Mouse (Mus musculus) heart, adult 18-20 months (tissue): ENCODE results near the gene Gm21095. TPM values are rescaled to one million over a fixed set of nuclear protein-coding genes. Genes with fewer than 3 reads are reported as not detected.
"Not testable (repeated sequence)": the region's sequence is repeated elsewhere in the genome, so short reads cannot be mapped to it uniquely, and the experiment has no call there.

Source experiments
- DNase-seq, 2 experiments: peaks; one replicate each; pipeline ENCODE4 v3.0.0; 2021 to 2022; ENCODE audit warnings: mixed read lengths in 1 of 2
- long read RNA-seq, 2 experiments: library from polyadenylated mRNA; stranded (forward); transcript quantifications; one replicate each; pipeline ENCODE4 v2.0.0; 2021
- total RNA-seq, 2 experiments: library from RNA; stranded (reverse); gene quantifications; 2 replicates each; pipeline ENCODE4 v1.2.3; 2021

Gene Gm21095
- total RNA-seq: not detected
- long read RNA-seq, experiment 1: 0 reads
- long read RNA-seq, experiment 2: 0 reads

- DNase-seq: not testable (repeated sequence)
These were observed at the start of gene Gm21095 for GRCm38 (mm10) chrY:84096979-84097378. Gm21095 (plus strand) TSS chrY:84097279.
